Mouse (Mus musculus) forebrain, embryonic 11.5 days (tissue): Measurements from ENCODE around the gene Nlgn3. TPM values are rescaled to one million over a fixed set of nuclear protein-coding genes. Genes with fewer than 3 reads are reported as not detected.

Experiments used
- ATAC-seq: fragments of 200-750 bp; cut with Nextera tagmentation; replicated peaks from 2 replicates; pipeline ENCODE4 v1.8.0; 2017; ENCODE audit warnings: moderate TSS enrichment; ENCODE audit not compliant: low FRiP score
- DNase-seq: peaks from one replicate; pipeline ENCODE4 v3.0.0-alpha.2; 2017; ENCODE audit warnings: low spot score
- H3K27ac ChIP-seq: fragments of 300-500 bp; sonication (generic); 2 replicates; pipeline ENCODE4 v1.5.1; 2014; ENCODE audit warnings: low read depth, low read length
- H3K27me3 ChIP-seq: fragments of 300-500 bp; sonication (generic); 2 replicates; pipeline ENCODE4 v1.6.1; 2014; ENCODE audit warnings: mild to moderate bottlenecking, low read length, mixed read lengths; ENCODE audit not compliant: control insufficient read depth, insufficient read depth
- H3K36me3 ChIP-seq: fragments of 300-500 bp; sonication (generic); 2 replicates; pipeline ENCODE4 v1.6.1; 2014; ENCODE audit warnings: mild to moderate bottlenecking, low read length, moderate library complexity, mixed read lengths; ENCODE audit not compliant: control insufficient read depth, insufficient read depth
- H3K4me1 ChIP-seq: fragments of 300-500 bp; sonication (generic); replicated peaks from 2 replicates; pipeline ENCODE4 v1.6.1; 2014; ENCODE audit warnings: low read length, mixed read lengths; ENCODE audit not compliant: control insufficient read depth, insufficient read depth
- H3K4me2 ChIP-seq: fragments of 300-500 bp; sonication (generic); 2 replicates; pipeline ENCODE4 v1.6.1; 2014; ENCODE audit warnings: low read depth, mild to moderate bottlenecking, low read length, moderate library complexity, mixed read lengths; ENCODE audit not compliant: severe bottlenecking
- H3K4me3 ChIP-seq: fragments of 300-500 bp; sonication (generic); 2 replicates; pipeline ENCODE4 v1.5.1; 2014; ENCODE audit warnings: low read depth, low read length
- H3K9ac ChIP-seq: fragments of 300-500 bp; sonication (generic); 2 replicates; pipeline ENCODE4 v1.6.1; 2014; ENCODE audit warnings: low read length
- H3K9me3 ChIP-seq: fragments of 300-500 bp; sonication (generic); 2 replicates; pipeline ENCODE4 v1.6.1; 2016; ENCODE audit warnings: low read length, mixed read lengths; ENCODE audit not compliant: control insufficient read depth
- whole genome bisulfite sequencing: fragments of 180-500 bp; shearing (Covaris S2); extraction: QIAGEN DNeasy Blood & Tissue Kit; methylation state at CpG from one replicate; pipeline ENCODE4 v1.1.7; 2014; 5-methylcytosine and 5-hydroxymethylcytosine counted together
- polyA plus RNA-seq: library from polyadenylated mRNA; unstranded; fragments of >200 nt; fragmentation: Nextera tagmentation; extraction: Ambion mirVana; gene quantifications from 2 replicates; pipeline ENCODE4 v1.2.1, GENCODE M21; 2014

The Nlgn3 gene
- polyA plus RNA-seq, 1 experiment from 2014 or later = 28.1 TPM

- Histone ChIP-seq H3K27ac (no peak within 1 kb of the TSS), H3K4me1 (no peaks in the 10 kb centered on the region), H3K4me2 (no peak within 1 kb of the TSS), H3K36me3 (no peaks in the 10 kb centered on the region), H3K27me3 (peaks cover 2% of the 10 kb centered on the region; the same call in 1 of the 2 replicates), H3K9me3 (no peaks in the 10 kb centered on the region), H3K4me3 (no peak within 1 kb of the TSS), H3K9ac (no peak within 1 kb of the TSS)
- ATAC-seq (no peak), DNase-seq (no peak)
- WGBS = 73% methylated on average over 3 of the region's 5 CpGs
Measured at GRCm38 (mm10) chrX:101268025-101268754, 30.8 kb upstream of the Nlgn3 start, which contains the start of gene Il2rg. Gene Il2rg (minus strand): TSS chrX:101268255.

DNA sequence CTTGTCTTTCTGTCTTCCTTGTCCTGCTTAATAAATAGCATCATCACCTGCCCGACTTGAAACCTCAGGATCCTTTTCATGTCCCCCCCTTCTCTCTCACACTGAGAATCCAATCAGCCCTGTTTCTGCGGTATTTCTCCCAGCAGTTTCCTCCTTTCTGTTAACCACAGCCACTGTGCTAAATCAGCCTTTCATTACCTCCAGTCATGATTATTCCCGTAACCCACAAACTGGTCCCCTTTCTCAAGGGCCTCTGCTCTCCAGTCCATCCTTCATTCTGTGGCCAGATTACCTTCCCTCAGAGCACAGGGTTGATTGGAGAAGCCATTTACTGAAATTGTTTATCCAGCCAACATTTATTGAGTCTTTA is 30.2 kb upstream of the Nlgn3 start, which contains the start of gene Gm20489:
Gene Gm20489, minus strand, starts transcription at position 269 of the 370 bp plus-strand sequence.
- Histone ChIP-seq H3K4me3 (no peak within 1 kb of the TSS), H3K27me3 (peaks cover 2% of the 10 kb centered on the region; the same call in 1 of the 2 replicates), H3K4me2 (no peak within 1 kb of the TSS), H3K9ac (no peak within 1 kb of the TSS), H3K9me3 (no peaks in the 10 kb centered on the region), H3K36me3 (no peaks in the 10 kb centered on the region), H3K4me1 (no peaks in the 10 kb centered on the region), H3K27ac (no peak within 1 kb of the TSS)
- ATAC-seq (no peak), DNase-seq (no peak)
- WGBS = 70% methylated on average over 3 of the region's 3 CpGs

DNA sequence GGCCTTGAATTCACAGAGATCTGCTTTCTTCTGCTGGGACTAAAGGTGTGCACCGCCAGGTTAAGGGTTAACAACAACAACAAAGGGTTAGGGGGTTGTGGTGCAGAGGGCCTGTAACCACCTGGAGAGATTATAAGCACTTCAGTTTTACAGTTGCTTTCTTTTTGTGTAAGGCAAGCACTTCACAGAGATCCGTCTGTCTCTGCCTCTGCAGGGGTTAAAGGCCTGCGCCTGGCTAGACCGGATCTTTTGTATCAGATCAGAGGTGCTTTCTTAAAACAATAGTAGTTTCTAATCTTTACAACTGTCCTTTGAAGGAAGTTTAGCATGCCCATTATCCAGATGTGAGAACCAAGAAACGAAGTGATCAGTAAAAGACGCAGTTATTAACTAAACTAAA is 25.6 kb upstream of the Nlgn3 start:
- Histone ChIP-seq H3K36me3 (no peaks in the 10 kb centered on the region), H3K4me3 (peak overlapping the region; percentile 50; the same call in 1 of the 2 replicates), H3K9me3 (no peaks in the 10 kb centered on the region), H3K27me3 (peaks cover 2% of the 10 kb centered on the region; the same call in 1 of the 2 replicates), H3K27ac (no peak overlapping the region), H3K4me2 (peak overlapping the region; percentile 38; the same call in 1 of the 2 replicates), H3K9ac (0 out of 2 replicates have a peak overlapping the region, but pooled peaks have one; percentile 17), H3K4me1 (0 out of 2 replicates have a peak, but pooled peaks cover 3% of the 10 kb centered on the region)
- ATAC-seq = peak; percentile 16; the same call in 1 of the 2 replicates
- DNase-seq = no peak
- 22% methylated on average over 6 of the region's 6 CpGs for WGBS

DNA sequence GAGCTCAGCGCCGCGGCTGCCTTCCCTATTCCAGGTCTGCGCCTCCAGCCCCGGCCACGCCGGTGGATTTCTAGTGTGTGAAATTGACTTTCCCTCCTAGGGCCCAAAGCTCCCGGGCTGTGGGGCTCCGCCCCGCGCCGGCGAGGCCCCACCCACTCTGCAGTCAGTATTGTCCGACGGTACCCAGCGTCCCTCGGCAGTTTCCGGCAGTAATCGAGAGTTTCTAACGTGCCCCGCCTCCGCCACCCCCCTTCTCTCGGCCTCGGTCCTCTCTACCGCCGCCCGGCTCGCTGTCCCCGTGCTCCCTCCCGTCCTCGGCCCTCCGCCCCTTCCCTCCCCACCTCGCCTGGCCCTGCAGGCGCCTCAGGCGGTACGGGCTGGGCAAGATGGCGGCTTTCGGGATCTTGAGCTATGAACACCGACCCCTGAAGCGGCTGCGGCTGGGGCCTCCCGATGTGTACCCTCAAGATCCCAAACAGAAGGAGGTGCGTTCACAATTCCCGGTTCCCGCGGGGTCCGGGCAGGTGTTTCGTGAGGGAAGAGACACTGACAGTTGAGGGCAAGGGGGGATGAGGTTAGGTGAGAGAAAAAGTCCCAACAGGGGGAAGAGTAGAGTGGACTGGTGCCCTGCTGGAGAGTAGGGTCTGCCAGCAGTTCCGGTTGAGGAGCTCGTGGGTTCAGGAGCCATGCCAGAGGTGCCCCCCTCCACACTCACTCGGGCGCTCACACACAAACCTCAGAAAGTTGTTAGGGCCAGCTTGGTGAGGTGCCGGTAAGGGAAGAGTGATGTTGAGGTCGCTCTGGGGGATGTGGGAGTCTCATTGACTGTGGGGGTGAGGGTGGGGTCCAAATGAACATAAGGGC is 24.9 kb upstream of the Nlgn3 start, which contains the start of gene Med12:
Gene Med12, plus strand, starts transcription at position 156 of the 864 bp plus-strand sequence.
- peaks cover 2% of the 10 kb centered on the region; the same call in 1 of the 2 replicates for H3K27me3 ChIP-seq
- 0 out of 2 replicates have a peak, but pooled peaks cover 3% of the 10 kb centered on the region for H3K4me1 ChIP-seq
- no peak within 1 kb of the TSS; the same call in 1 of the 2 replicates for H3K27ac ChIP-seq
- ATAC-seq = peak; percentile 97
- peak; percentile 93 for DNase-seq
- H3K9ac ChIP-seq = peak within 1 kb of the TSS; percentile 70
- H3K4me2 ChIP-seq = peak within 1 kb of the TSS; percentile 54
- WGBS = 15% methylated on average over 53 of the region's 54 CpGs
- H3K9me3 ChIP-seq = no peaks in the 10 kb centered on the region
- H3K36me3 ChIP-seq = no peaks in the 10 kb centered on the region
- peak within 1 kb of the TSS; percentile 50 for H3K4me3 ChIP-seq

DNA sequence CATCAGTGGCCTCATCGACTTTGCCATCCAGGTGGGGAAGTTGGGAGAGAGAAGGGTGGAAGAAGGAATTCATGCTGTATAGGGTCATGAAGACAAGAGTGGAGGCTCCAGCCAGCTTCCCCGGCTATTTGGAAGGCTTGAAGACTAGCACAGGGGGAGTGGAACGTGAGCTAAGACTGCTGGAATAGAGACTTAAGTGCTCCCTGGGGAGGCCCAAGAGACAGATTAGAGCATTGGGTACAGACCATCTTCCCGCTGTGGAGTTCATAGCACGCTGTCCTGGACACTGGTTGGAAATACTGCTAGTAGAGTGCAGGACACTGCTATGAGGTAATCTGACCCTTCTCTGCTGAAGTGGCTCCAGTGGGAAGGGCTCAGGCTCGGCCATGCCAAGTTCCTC is 16.2 kb upstream of the Nlgn3 start:
- peaks cover 4% of the 10 kb centered on the region; the same call in 1 of the 2 replicates for H3K36me3 ChIP-seq
- no peaks in the 10 kb centered on the region for H3K27me3 ChIP-seq
- no peak overlapping the region for H3K9ac ChIP-seq

GRCm38 (mm10) chrX:101285534-101285933 is 13.4 kb upstream of the Nlgn3 start:
- WGBS = 34% methylated on average over 6 of the region's 6 CpGs
- Histone ChIP-seq H3K4me1 (no peaks in the 10 kb centered on the region), H3K9me3 (no peaks in the 10 kb centered on the region), H3K4me3 (no peak overlapping the region), H3K36me3 (peaks cover 4% of the 10 kb centered on the region; the same call in 1 of the 2 replicates), H3K27ac (no peak overlapping the region), H3K4me2 (no peak overlapping the region), H3K27me3 (no peaks in the 10 kb centered on the region; the same call in 1 of the 2 replicates), H3K9ac (no peak overlapping the region)
- peak; percentile 80 for DNase-seq
- 0 out of 2 replicates have a peak, but pooled peaks have one; percentile 18 for ATAC-seq

More for the DNA sequence above, 16.2 kb upstream of the Nlgn3 start:
- no peak overlapping the region for H3K4me2 ChIP-seq
- DNase-seq = no peak
- ATAC-seq = no peak
- H3K4me1 ChIP-seq = no peaks in the 10 kb centered on the region
- no peak overlapping the region for H3K4me3 ChIP-seq
- no peaks in the 10 kb centered on the region for H3K9me3 ChIP-seq
- 86% methylated on average over 6 of the region's 6 CpGs for WGBS
- no peak overlapping the region for H3K27ac ChIP-seq

GRCm38 (mm10) chrX:101285953-101286670 is 12.9 kb upstream of the Nlgn3 start:
- 92% methylated on average over 14 of the region's 14 CpGs for WGBS
- ATAC-seq = no peak
- no peak for DNase-seq
- Histone ChIP-seq H3K9me3 (no peaks in the 10 kb centered on the region), H3K4me1 (no peaks in the 10 kb centered on the region), H3K4me2 (no peak overlapping the region), H3K27me3 (no peaks in the 10 kb centered on the region; the same call in 1 of the 2 replicates), H3K36me3 (peaks cover 4% of the 10 kb centered on the region; the same call in 1 of the 2 replicates), H3K27ac (no peak overlapping the region), H3K4me3 (no peak overlapping the region), H3K9ac (no peak overlapping the region)

- DNase-seq = no peak
Measured at GRCm38 (mm10) chrX:101287543-101287942, 11.4 kb upstream of the Nlgn3 start.

More at GRCm38 (mm10) chrX:101287543-101287942, 11.4 kb upstream of the Nlgn3 start:
- Histone ChIP-seq H3K27ac (no peak overlapping the region), H3K4me3 (no peak overlapping the region), H3K9ac (no peak overlapping the region), H3K9me3 (no peaks in the 10 kb centered on the region), H3K4me1 (no peaks in the 10 kb centered on the region), H3K27me3 (no peaks in the 10 kb centered on the region; the same call in 1 of the 2 replicates), H3K4me2 (no peak overlapping the region), H3K36me3 (peaks cover 4% of the 10 kb centered on the region; the same call in 1 of the 2 replicates)
- WGBS = 81% methylated on average over 3 of the region's 3 CpGs
- ATAC-seq = no peak
